Mouse (Mus musculus): ENCODE measurements around the gene Mettl16. TPM values are rescaled to one million over a fixed set of nuclear protein-coding genes. Genes with fewer than 3 reads are reported as not detected.
A peak's percentile ranks its signal among the peaks of the same experiment; 100 is the strongest.

Gene Mettl16
- total RNA-seq, 2 experiments from 2014 or later, result 8.5 to 9.2 TPM

GRCm38 (mm10) chr11:74828965-74829550, 58.4 kb downstream of the Mettl16 start:
- DNase-seq, result no peak
- intact Hi-C loops (cut with DNase I; ENCODE audit: low total_unique reads), result no loop called here

GRCm38 (mm10) chr11:74829812-74830211, 59.2 kb downstream of the Mettl16 start:
- intact Hi-C loops (cut with DNase I; ENCODE audit: low total_unique reads), result no loop called here
- peak; percentile 85 for DNase-seq

- intact Hi-C loops (cut with DNase I; ENCODE audit: low total_unique reads), result no loop called here
- DNase-seq, result peak; percentile 99
Measured at GRCm38 (mm10) chr11:74830256-74831161, 59.9 kb downstream of the Mettl16 start, which contains the start of gene Mnt. Gene Mnt (plus strand): TSS chr11:74830920.

- peak; percentile 65 for DNase-seq
Measured at GRCm38 (mm10) chr11:74831191-74831605, 60.6 kb downstream of the Mettl16 start.

GRCm38 (mm10) chr11:74831606-74832451, 61.2 kb downstream of the Mettl16 start:
- DNase-seq, result peak; percentile 100
- intact Hi-C loops (cut with DNase I; ENCODE audit: low total_unique reads), result no loop called here

More at GRCm38 (mm10) chr11:74831191-74831605, 60.6 kb downstream of the Mettl16 start:
- intact Hi-C loops (cut with DNase I; ENCODE audit: low total_unique reads), result no loop called here

- intact Hi-C loops (cut with DNase I; ENCODE audit: low total_unique reads), result no loop called here
- DNase-seq, result peak; percentile 64
Measured at GRCm38 (mm10) chr11:74832503-74833143, 62.0 kb downstream of the Mettl16 start.

GRCm38 (mm10) chr11:74833536-74834358, 63.1 kb downstream of the Mettl16 start:
- intact Hi-C loops (cut with DNase I; ENCODE audit: low total_unique reads), result no loop called here

GRCm38 (mm10) chr11:74834359-74834638, 63.7 kb downstream of the Mettl16 start:
- intact Hi-C loops (cut with DNase I; ENCODE audit: low total_unique reads), result no loop called here
- no peak for DNase-seq

More at GRCm38 (mm10) chr11:74833536-74834358, 63.1 kb downstream of the Mettl16 start:
- DNase-seq, result no peak

- intact Hi-C loops (cut with DNase I; ENCODE audit: low total_unique reads), result no loop called here
- no peak for DNase-seq
Measured at GRCm38 (mm10) chr11:74834650-74835277, 64.1 kb downstream of the Mettl16 start.

- no peak for DNase-seq
- intact Hi-C loops (cut with DNase I; ENCODE audit: low total_unique reads), result no loop called here
Measured at GRCm38 (mm10) chr11:74835593-74836224, 65.1 kb downstream of the Mettl16 start.

- intact Hi-C loops (cut with DNase I; ENCODE audit: low total_unique reads), result no loop called here
- DNase-seq, result no peak
Measured at GRCm38 (mm10) chr11:74836225-74837055, 65.8 kb downstream of the Mettl16 start.

GRCm38 (mm10) chr11:74837056-74837693, 66.5 kb downstream of the Mettl16 start:
- intact Hi-C loops (cut with DNase I; ENCODE audit: low total_unique reads), result no loop called here

GRCm38 (mm10) chr11:74837694-74838431, 67.2 kb downstream of the Mettl16 start:
- DNase-seq, result peak; percentile 96
- intact Hi-C loops (cut with DNase I; ENCODE audit: low total_unique reads), result no loop called here

More at GRCm38 (mm10) chr11:74837056-74837693, 66.5 kb downstream of the Mettl16 start:
- no peak for DNase-seq

GRCm38 (mm10) chr11:74838441-74838840, 67.8 kb downstream of the Mettl16 start:
- intact Hi-C loops (cut with DNase I; ENCODE audit: low total_unique reads), result no loop called here
- peak; percentile 95 for DNase-seq

- DNase-seq, result peak; percentile 50
- intact Hi-C loops (cut with DNase I; ENCODE audit: low total_unique reads), result no loop called here
Measured at GRCm38 (mm10) chr11:74838971-74839370, 68.3 kb downstream of the Mettl16 start.
